Mouse (Mus musculus): ENCODE measurements around the gene Ssc5d. TPM values are rescaled to one million over a fixed set of nuclear protein-coding genes. Genes with fewer than 3 reads are reported as not detected.

Ssc5d gene
- polyA plus RNA-seq, 1 experiment from 2014 or later: 3.6 TPM

DNA sequence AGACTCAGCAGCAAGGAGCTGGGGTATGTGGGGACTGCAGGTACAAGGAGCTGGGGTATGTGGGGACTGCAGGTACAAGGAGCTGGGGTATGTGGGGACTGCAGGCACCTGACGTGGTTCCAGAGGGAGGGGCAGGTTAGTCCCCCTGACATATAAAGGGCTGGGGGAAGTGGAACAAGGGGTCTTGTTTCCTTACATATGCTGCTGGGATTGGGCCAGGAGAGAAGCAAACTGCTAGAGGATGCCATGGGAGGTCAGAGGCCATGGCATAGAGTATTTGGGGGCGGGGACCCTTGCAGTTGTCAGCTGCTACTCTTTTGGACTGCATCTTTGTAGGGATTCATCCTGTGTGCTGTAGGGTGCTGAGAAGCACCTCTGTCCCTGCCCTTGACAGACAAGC is 8.1 kb upstream of the Ssc5d start:
- no peaks in the 10 kb centered on the region for H3K9me3 ChIP-seq (ENCODE audit: control insufficient read depth, low read length)
- ATAC-seq: no peak
- no peaks in the 10 kb centered on the region for H3K27me3 ChIP-seq (replicated peaks; ENCODE audit: control insufficient read depth, insufficient read depth, low read length)
- H3K9ac ChIP-seq (ENCODE audit: low read depth, low read length): no peak overlapping the region
- no peak overlapping the region for H3K4me2 ChIP-seq (ENCODE audit: low read depth, low read length)
- peaks cover 19% of the 10 kb centered on the region for H3K4me1 ChIP-seq (ENCODE audit: control insufficient read depth, insufficient read depth, low read length)
- no peak overlapping the region for H3K27ac ChIP-seq (ENCODE audit: low read length)
- peaks cover 21% of the 10 kb centered on the region for H3K36me3 ChIP-seq (ENCODE audit: control insufficient read depth, insufficient read depth, low read length)
- H3K4me3 ChIP-seq (ENCODE audit: low read length): no peak overlapping the region
- 86% methylated on average over 2 of the region's 2 CpGs for WGBS

DNA sequence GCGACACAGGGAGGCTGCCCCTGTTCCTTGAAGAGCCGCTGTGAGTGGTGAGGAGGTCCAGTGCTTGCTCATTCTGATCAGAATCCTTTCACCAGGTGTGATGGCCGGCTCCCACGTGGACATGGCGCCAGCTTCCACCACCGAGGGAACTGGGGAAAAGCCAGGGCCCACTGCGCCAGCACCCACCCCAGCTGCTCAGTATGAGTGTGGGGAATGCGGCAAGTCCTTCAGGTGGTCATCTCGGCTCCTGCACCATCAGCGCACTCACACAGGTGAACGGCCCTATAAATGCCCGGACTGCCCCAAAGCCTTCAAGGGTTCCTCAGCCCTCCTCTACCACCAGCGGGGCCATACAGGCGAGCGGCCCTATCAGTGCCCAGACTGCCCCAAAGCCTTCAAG is 6.9 kb upstream of the Ssc5d start:
- Histone ChIP-seq H3K27ac (ENCODE audit: low read length) (no peak overlapping the region), H3K9me3 (ENCODE audit: control insufficient read depth, low read length) (no peaks in the 10 kb centered on the region), H3K4me3 (ENCODE audit: low read length) (no peak overlapping the region), H3K4me2 (ENCODE audit: low read depth, low read length) (no peak overlapping the region), H3K4me1 (ENCODE audit: control insufficient read depth, insufficient read depth, low read length) (peaks cover 31% of the 10 kb centered on the region), H3K27me3 (replicated peaks; ENCODE audit: control insufficient read depth, insufficient read depth, low read length) (no peaks in the 10 kb centered on the region), H3K9ac (ENCODE audit: low read depth, low read length) (no peak overlapping the region), H3K36me3 (ENCODE audit: control insufficient read depth, insufficient read depth, low read length) (peaks cover 21% of the 10 kb centered on the region)
- WGBS: 94% methylated on average over 15 of the region's 15 CpGs
- no peak for ATAC-seq

DNA sequence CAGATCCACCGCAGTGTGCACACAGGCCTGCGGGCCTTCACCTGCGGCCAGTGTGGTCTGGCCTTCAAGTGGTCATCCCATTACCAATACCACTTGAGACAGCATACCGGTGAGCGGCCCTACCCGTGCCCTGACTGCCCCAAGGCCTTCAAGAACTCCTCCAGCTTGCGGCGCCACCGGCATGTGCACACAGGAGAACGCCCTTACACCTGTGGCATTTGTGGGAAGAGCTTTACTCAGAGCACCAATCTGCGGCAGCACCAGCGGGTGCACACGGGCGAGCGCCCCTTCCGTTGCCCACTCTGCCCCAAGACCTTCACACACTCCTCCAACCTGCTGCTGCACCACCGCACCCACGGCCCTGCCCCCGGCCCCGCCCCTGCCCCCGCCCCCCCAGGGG is 6.5 kb upstream of the Ssc5d start:
- 84% methylated on average over 21 of the region's 21 CpGs for WGBS

DNA sequence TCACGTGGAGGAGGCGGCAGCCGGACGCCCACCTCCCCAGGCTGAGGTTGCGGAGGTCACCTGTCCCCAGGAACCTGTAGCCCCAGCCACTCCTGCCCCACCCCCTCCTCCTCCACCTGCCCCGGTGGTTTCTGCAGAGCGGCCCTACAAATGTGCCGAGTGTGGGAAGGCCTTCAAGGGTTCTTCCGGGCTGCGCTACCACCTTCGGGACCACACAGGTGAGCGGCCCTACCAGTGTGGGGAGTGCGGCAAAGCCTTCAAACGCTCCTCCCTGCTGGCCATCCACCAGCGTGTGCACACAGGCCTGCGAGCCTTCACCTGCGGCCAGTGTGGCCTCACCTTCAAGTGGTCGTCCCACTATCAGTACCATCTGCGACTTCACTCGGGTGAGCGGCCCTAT is 5.6 kb upstream of the Ssc5d start:
- no peak overlapping the region for H3K27ac ChIP-seq (ENCODE audit: low read length)
- no peaks in the 10 kb centered on the region for H3K9me3 ChIP-seq (ENCODE audit: control insufficient read depth, low read length)
- no peak overlapping the region for H3K4me2 ChIP-seq (ENCODE audit: low read depth, low read length)
- H3K9ac ChIP-seq (ENCODE audit: low read depth, low read length): no peak overlapping the region
- H3K4me1 ChIP-seq (ENCODE audit: control insufficient read depth, insufficient read depth, low read length): peaks cover 36% of the 10 kb centered on the region
- peaks cover 21% of the 10 kb centered on the region for H3K36me3 ChIP-seq (ENCODE audit: control insufficient read depth, insufficient read depth, low read length)
- no peaks in the 10 kb centered on the region for H3K27me3 ChIP-seq (replicated peaks; ENCODE audit: control insufficient read depth, insufficient read depth, low read length)
- ATAC-seq: no peak
- H3K4me3 ChIP-seq (ENCODE audit: low read length): no peak overlapping the region
- 91% methylated on average over 21 of the region's 21 CpGs for WGBS

More for the DNA sequence above, 6.5 kb upstream of the Ssc5d start:
- no peak overlapping the region for H3K9ac ChIP-seq (ENCODE audit: low read depth, low read length)
- H3K4me1 ChIP-seq (ENCODE audit: control insufficient read depth, insufficient read depth, low read length): peaks cover 35% of the 10 kb centered on the region
- no peaks in the 10 kb centered on the region for H3K27me3 ChIP-seq (replicated peaks; ENCODE audit: control insufficient read depth, insufficient read depth, low read length)
- no peak overlapping the region for H3K4me3 ChIP-seq (ENCODE audit: low read length)
- ATAC-seq: no peak
- no peak overlapping the region for H3K4me2 ChIP-seq (ENCODE audit: low read depth, low read length)
- H3K9me3 ChIP-seq (ENCODE audit: control insufficient read depth, low read length): no peaks in the 10 kb centered on the region
- no peak overlapping the region for H3K27ac ChIP-seq (ENCODE audit: low read length)
- peaks cover 21% of the 10 kb centered on the region for H3K36me3 ChIP-seq (ENCODE audit: control insufficient read depth, insufficient read depth, low read length)

DNA sequence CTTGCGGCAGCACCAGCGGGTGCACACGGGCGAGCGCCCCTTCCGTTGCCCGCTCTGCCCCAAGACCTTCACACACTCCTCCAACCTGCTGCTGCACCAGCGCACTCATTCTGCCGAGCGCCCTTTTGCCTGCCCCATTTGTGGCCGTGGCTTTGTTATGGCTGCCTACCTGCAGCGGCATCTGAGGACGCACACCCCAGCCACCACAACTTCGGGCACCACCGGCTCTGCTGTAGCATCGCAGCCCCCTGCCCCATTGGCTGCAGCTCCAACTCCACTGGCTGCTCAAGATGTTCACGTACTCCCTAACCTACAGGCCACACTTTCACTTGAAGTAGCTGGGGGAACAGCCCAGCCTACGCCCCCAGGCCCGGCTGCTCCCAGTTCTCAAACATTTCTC is 5.1 kb upstream of the Ssc5d start:
- no peak overlapping the region; the same call in 1 of the 2 replicates for H3K27ac ChIP-seq (ENCODE audit: low read length)
- no peak overlapping the region for H3K4me2 ChIP-seq (ENCODE audit: low read depth, low read length)
- H3K4me3 ChIP-seq (ENCODE audit: low read length): no peak overlapping the region
- H3K9me3 ChIP-seq (ENCODE audit: control insufficient read depth, low read length): no peaks in the 10 kb centered on the region
- peaks cover 21% of the 10 kb centered on the region for H3K36me3 ChIP-seq (ENCODE audit: control insufficient read depth, insufficient read depth, low read length)
- no peaks in the 10 kb centered on the region for H3K27me3 ChIP-seq (replicated peaks; ENCODE audit: control insufficient read depth, insufficient read depth, low read length)
- H3K4me1 ChIP-seq (ENCODE audit: control insufficient read depth, insufficient read depth, low read length): peaks cover 40% of the 10 kb centered on the region
- WGBS: 92% methylated on average over 19 of the region's 19 CpGs
- ATAC-seq: no peak
- H3K9ac ChIP-seq (ENCODE audit: low read depth, low read length): 0 out of 2 replicates have a peak overlapping the region, but pooled peaks have one; percentile 4

DNA sequence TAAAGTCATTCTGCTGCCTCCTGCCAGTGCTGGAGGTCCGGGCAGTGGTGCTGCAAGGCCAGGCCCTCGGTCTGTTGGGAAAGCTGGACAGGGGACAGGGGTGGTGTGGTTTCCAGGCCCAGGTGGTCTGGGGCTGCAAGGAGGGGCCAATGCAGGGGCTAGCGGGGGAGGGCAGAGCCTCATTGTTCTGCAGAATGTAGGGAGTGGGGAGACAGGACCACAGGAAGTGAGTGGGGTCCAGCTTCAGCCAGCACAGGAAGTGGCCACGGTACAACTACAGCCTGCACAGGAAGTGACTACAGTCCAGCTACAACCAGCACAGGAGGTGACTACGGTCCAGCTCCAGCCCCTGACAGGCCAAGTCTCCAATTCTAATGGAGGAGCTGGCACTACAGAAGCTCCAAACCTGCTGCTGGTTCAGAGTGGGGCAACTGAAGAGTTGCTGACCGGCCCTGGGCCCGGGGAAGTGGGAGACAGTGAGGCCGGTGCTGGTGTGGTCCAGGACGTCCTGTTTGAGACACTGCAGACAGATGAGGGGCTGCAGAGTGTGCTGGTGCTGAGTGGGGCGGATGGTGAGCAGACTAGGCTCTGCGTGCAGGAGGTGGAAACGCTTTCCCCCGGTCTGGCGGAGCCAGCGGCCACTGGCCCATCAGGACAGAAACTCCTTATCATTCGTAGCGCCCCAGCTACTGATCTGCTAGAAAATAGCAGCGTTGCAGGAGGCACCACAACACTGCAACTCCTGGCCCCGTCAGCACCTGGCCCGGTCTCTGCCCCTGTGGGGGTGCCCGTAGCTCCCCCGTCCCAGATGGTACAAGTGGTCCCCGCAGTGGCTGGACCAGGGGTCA is 4.4 kb upstream of the Ssc5d start:
- Histone ChIP-seq H3K27me3 (replicated peaks; ENCODE audit: control insufficient read depth, insufficient read depth, low read length) (no peaks in the 10 kb centered on the region), H3K36me3 (ENCODE audit: control insufficient read depth, insufficient read depth, low read length) (peaks cover 21% of the 10 kb centered on the region), H3K9me3 (ENCODE audit: control insufficient read depth, low read length) (no peaks in the 10 kb centered on the region), H3K4me2 (ENCODE audit: low read depth, low read length) (no peak overlapping the region), H3K27ac (ENCODE audit: low read length) (peak overlapping the region; percentile 66), H3K4me1 (ENCODE audit: control insufficient read depth, insufficient read depth, low read length) (peaks cover 43% of the 10 kb centered on the region), H3K4me3 (ENCODE audit: low read length) (no peak overlapping the region), H3K9ac (ENCODE audit: low read depth, low read length) (0 out of 2 replicates have a peak overlapping the region, but pooled peaks have one; percentile 4)
- ATAC-seq: no peak
- WGBS: 63% methylated on average over 23 of the region's 23 CpGs

DNA sequence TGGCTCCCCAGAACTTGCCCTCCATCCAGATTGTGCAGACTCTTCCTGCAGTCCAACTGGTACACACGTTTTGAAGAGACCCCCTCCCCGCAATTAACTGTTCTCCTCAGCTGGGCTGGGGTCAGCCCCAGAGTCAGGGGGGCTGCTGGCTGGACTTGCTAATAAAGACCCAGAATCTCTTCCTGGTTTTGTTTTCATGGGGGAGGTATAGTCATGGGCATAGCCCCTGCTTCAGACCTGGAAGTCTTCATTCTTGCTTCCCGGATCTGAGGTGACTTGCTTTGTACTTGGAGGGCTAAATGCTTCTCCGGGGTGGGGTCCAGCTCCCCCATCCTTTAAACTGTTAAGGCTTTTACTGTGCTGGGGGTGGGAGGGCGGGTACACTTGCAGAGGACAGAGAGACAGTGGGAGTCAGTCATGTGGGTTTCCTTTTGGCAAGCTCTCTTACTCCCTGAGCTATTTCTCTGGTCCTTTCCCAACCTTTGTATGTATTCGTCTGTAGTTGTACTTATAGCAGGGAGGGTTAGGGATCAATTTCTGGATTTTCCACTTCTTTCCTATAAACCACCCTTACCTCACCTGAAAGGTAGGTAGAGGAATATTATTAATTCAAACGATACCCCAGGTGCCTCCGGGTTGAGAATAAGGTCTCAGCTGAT is 3.6 kb upstream of the Ssc5d start, which contains the start of gene Nat14:
Nat14 (plus strand) TSS at position 205 of the 659 bp plus-strand sequence.
- no peak for ATAC-seq
- peak within 1 kb of the TSS; percentile 21 for H3K4me3 ChIP-seq (ENCODE audit: low read length)
- H3K36me3 ChIP-seq (ENCODE audit: control insufficient read depth, insufficient read depth, low read length): peaks cover 21% of the 10 kb centered on the region
- H3K4me1 ChIP-seq (ENCODE audit: control insufficient read depth, insufficient read depth, low read length): peaks cover 41% of the 10 kb centered on the region
- H3K4me2 ChIP-seq (ENCODE audit: low read depth, low read length): peak within 1 kb of the TSS; percentile 56
- 35% methylated on average over 8 of the region's 8 CpGs for WGBS
- H3K27me3 ChIP-seq (replicated peaks; ENCODE audit: control insufficient read depth, insufficient read depth, low read length): no peaks in the 10 kb centered on the region; the same call in 1 of the 2 replicates
- H3K27ac ChIP-seq (ENCODE audit: low read length): peak within 1 kb of the TSS; percentile 66
- H3K9me3 ChIP-seq (ENCODE audit: control insufficient read depth, low read length): no peaks in the 10 kb centered on the region
- H3K9ac ChIP-seq (ENCODE audit: low read depth, low read length): peak within 1 kb of the TSS; percentile 69; the same call in 1 of the 2 replicates

DNA sequence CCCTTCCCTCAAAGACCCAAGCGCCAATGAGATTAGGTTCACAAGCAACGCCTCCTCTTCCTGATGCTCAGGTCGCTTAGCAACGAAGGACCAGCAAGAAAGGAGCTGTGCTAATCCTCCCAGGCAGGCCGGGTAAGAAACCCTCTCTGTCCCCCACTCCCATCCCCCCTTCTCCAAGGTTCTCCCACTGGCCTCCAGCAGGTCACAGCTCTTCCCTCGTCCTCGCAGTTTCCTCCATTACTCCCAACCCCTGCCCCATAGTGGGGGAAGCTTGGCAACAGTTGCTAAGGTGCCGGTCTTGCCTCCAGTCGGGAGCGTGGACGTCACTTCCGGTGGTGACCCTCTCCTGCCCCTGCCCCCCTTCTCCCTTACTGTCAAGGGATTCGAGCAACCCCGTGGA is 3.1 kb upstream of the Ssc5d start:
- peaks cover 21% of the 10 kb centered on the region for H3K36me3 ChIP-seq (ENCODE audit: control insufficient read depth, insufficient read depth, low read length)
- 1% methylated on average over 14 of the region's 14 CpGs for WGBS
- peak; percentile 14 for ATAC-seq

DNA sequence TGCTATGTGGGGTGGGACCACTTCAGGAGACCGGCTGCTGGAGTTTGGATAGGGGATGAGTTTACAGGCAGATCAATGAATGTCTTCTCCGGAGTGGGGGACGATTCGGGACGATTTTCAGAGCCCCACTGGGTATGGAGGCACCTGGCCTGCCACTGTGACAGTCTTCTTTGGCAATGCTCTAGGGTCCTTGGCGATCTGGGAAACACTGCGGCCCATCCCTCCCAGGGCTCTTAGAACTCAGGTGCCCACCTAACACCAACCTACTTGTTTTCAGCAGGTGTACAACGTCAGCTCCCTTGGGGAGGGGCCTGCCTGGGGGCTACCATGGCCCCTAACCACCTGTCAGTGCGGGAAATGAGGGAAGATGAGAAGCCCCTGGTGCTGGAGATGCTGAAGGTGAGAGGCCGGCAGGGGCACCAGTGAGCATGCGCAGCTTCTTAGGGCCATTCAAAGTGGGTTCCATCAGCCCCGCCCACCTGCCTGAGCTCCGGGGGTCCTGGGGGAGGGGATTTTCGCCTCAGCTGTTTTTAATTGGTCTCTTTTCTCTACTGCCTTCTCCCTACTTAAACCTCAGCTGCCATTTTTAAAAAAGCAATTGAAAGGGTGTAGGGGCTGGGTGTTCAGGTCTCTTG is 2.5 kb upstream of the Ssc5d start:
- peak overlapping the region; percentile 21 for H3K4me3 ChIP-seq (ENCODE audit: low read length)
- no peak for ATAC-seq
- H3K4me2 ChIP-seq (ENCODE audit: low read depth, low read length): peak overlapping the region; percentile 56
- H3K9me3 ChIP-seq (ENCODE audit: control insufficient read depth, low read length): no peaks in the 10 kb centered on the region
- 3% methylated on average over 14 of the region's 14 CpGs for WGBS
- H3K9ac ChIP-seq (ENCODE audit: low read depth, low read length): peak overlapping the region; percentile 69
- H3K27ac ChIP-seq (ENCODE audit: low read length): peak overlapping the region; percentile 91; the same call in 1 of the 2 replicates
- H3K27me3 ChIP-seq (replicated peaks; ENCODE audit: control insufficient read depth, insufficient read depth, low read length): no peaks in the 10 kb centered on the region; the same call in 1 of the 2 replicates
- H3K36me3 ChIP-seq (ENCODE audit: control insufficient read depth, insufficient read depth, low read length): peaks cover 21% of the 10 kb centered on the region
- H3K4me1 ChIP-seq (ENCODE audit: control insufficient read depth, insufficient read depth, low read length): peaks cover 42% of the 10 kb centered on the region

More for the DNA sequence above, 3.1 kb upstream of the Ssc5d start:
- peak overlapping the region; percentile 43; the same call in 1 of the 2 replicates for H3K27ac ChIP-seq (ENCODE audit: low read length)
- no peaks in the 10 kb centered on the region for H3K9me3 ChIP-seq (ENCODE audit: control insufficient read depth, low read length)
- no peaks in the 10 kb centered on the region; the same call in 1 of the 2 replicates for H3K27me3 ChIP-seq (replicated peaks; ENCODE audit: control insufficient read depth, insufficient read depth, low read length)
- H3K4me3 ChIP-seq (ENCODE audit: low read length): peak overlapping the region; percentile 21
- peaks cover 42% of the 10 kb centered on the region for H3K4me1 ChIP-seq (ENCODE audit: control insufficient read depth, insufficient read depth, low read length)
- H3K9ac ChIP-seq (ENCODE audit: low read depth, low read length): peak overlapping the region; percentile 69; the same call in 1 of the 2 replicates
- H3K4me2 ChIP-seq (ENCODE audit: low read depth, low read length): peak overlapping the region; percentile 56
